Mouse (Mus musculus) heart, adult 2 months (tissue): Measurements from ENCODE around the gene Gsdma.

Source experiments
- CTCF ChIP-seq: fragments of 200-600 bp; IDR thresholded peaks from 2 replicates; pipeline ENCODE4 v1.8.1; 2022; ENCODE audit warnings: antibody characterized with exemption, mild to moderate bottlenecking, moderate library complexity
- POLR2A ChIP-seq: fragments of 200-500 bp; IDR thresholded peaks from 2 replicates; pipeline ENCODE4 v1.6.1; 2011; ENCODE audit warnings: mild to moderate bottlenecking, low read depth, low read length, control low read depth; ENCODE audit not compliant: insufficient read depth

DNA sequence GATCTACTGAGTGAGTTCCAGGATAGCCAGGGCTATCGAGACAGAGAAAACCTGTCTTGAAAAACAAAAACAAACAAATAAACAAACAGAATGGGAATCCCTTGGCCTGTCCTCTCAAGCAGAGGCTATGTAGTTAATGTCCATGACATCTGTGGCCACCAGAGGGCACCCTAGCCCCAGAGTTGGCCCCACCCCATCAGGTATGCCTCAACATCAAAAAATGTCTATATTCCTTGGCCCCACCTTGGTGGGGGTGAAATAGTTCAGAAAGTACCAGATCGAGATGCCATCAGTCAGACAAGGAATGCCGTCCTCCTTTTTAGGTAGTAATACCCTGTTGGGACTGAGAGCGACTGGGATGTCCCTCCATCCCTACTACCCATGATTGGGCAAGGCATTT is 35.8 kb downstream of the Gsdma start:
- peak; percentile 93 for TF ChIP-seq CTCF
- TF ChIP-seq POLR2A = no peak
